Mouse (Mus musculus): ENCODE data around the gene Topbp1.

Topbp1 gene

GRCm38 (mm10) chr9:103386573-103386972 is 81.6 kb downstream of the Topbp1 start:
- DNase-seq (ENCODE audit: low spot score): no peak

- no peak for DNase-seq (ENCODE audit: low spot score)
Observed at GRCm38 (mm10) chr9:103387011-103387653, 82.1 kb downstream of the Topbp1 start.

GRCm38 (mm10) chr9:103389261-103389660 is 84.2 kb downstream of the Topbp1 start:
- DNase-seq (ENCODE audit: low spot score): no peak

DNA sequence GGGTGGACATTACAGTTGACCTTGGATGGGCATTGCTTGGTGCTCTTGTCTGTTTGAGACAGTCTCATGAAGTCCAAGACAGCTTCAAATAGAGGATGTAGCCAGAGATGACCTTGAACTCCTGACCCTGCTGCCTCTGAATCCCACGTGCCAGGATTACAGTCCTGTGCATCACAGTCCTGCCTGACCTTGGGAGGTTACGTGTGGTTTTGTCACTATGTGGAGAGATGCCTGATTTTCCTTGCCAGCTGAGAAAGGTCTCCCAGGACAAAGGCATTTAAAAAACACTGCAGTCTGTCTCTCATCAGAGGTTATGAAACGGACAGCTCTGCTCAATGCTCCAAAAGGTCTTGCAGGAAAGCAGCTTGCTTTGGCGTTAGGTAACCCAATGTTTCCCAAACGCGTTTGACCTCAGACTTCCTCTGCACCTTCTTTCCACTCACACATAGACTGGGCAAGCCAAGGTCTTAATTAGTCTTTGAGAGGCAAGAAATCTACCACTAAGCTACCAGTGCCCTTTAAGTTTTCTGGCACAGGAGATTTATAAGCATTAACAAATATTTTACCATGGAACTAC is 86.9 kb downstream of the Topbp1 start:
- no peak for DNase-seq (ENCODE audit: low spot score)

DNA sequence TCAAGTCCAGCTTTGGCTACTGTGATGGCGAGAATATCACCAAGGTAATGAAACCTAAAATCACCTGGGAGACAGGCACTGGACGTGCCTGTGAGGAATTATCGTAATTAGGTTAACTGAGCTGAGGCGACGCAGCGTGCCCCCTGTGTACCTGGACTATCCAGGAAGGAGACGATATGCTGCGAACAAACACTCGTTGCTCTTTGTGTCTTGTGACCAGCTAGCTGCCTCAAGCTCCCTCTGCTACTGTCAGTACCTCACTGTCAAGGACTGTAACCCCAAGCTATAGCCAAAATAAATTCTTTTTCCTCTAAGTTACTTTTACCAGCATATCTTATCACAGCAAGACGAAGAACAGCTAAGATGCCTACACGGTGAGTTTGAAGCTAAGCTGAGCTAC is 88.2 kb downstream of the Topbp1 start:
- no peak for DNase-seq (ENCODE audit: low spot score)

DNA sequence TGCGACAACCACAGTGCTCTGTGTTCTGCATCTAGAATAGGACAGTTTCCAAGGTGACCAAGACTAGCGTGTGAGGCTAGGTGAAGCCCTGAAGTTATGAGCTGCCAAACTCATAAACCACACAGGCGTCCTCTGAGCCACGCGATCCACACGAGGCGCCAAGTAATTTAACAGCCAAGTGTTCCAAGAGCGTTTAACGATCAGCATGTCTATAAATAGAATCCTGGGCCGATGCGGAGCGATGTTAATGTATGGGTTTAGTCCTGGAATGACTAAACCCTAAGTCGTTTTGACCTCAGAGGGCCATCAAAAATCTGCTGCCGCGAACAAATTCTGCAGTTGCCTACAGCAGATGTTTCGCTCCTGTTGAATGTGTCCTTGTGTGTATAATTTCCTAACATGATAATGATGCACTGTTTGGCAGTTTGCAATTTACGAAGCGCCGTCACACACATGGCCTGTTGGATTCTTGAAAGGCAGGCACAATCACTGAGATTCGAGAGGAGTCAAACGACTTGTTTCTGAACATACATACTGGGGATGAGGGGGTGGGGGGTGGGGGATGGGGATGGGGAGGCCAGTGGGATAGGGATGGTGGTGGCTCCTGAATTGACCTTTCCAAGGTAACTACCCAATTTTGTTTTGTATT is 93.6 kb downstream of the Topbp1 start:
- DNase-seq (ENCODE audit: low spot score): peak; percentile 20

Measured in layer of hippocampus, adult 11-12 months (tissue).